Mouse (Mus musculus) heart, embryonic 16.5 days (tissue): Measurements from ENCODE around the gene Rgs10. TPM values are rescaled to one million over a fixed set of nuclear protein-coding genes. Genes with fewer than 3 reads are reported as not detected.
"Not testable (repeated sequence)": the region's sequence is repeated elsewhere in the genome, so short reads cannot be mapped to it uniquely, and the experiment has no call there.

Source experiments
- ATAC-seq: fragments of 200-750 bp; cut with Nextera tagmentation; replicated peaks from 2 replicates; pipeline ENCODE4 v1.8.0; 2017; ENCODE audit warnings: moderate number of reproducible peaks; ENCODE audit not compliant: insufficient read depth, low FRiP score; ENCODE audit errors: extremely low read depth
- H3K27ac ChIP-seq: fragments of 300-500 bp; sonication (generic); 2 replicates; pipeline ENCODE4 v1.5.1; 2014; ENCODE audit warnings: mild to moderate bottlenecking, low read length, control low read depth, moderate library complexity
- H3K27me3 ChIP-seq: fragments of 300-500 bp; sonication (generic); 2 replicates; pipeline ENCODE4 v1.6.1; 2014; ENCODE audit warnings: low read length, mixed read lengths; ENCODE audit not compliant: control insufficient read depth, insufficient read depth
- H3K36me3 ChIP-seq: fragments of 300-500 bp; sonication (generic); 2 replicates; pipeline ENCODE4 v1.6.1; 2014; ENCODE audit not compliant: control insufficient read depth, insufficient read depth
- H3K4me1 ChIP-seq: fragments of 300-500 bp; sonication (generic); 2 replicates; pipeline ENCODE4 v1.6.1; 2014; ENCODE audit warnings: low read length, mixed read lengths; ENCODE audit not compliant: control insufficient read depth, insufficient read depth
- H3K4me2 ChIP-seq: fragments of 300-500 bp; sonication (generic); 2 replicates; pipeline ENCODE4 v1.6.1; 2014; ENCODE audit warnings: low read depth, mild to moderate bottlenecking, control low read depth, low read length
- H3K4me3 ChIP-seq: fragments of 300-500 bp; sonication (generic); 2 replicates; pipeline ENCODE4 v1.5.1; 2014; ENCODE audit warnings: mild to moderate bottlenecking, control low read depth, low read length
- H3K9ac ChIP-seq: fragments of 300-500 bp; sonication (generic); 2 replicates; pipeline ENCODE4 v1.6.1; 2014; ENCODE audit warnings: low read length, control low read depth
- H3K9me3 ChIP-seq: fragments of 300-500 bp; sonication (generic); replicated peaks from 2 replicates; pipeline ENCODE4 v1.6.1; 2016; ENCODE audit warnings: low read length; ENCODE audit not compliant: control insufficient read depth
- WGBS: fragments of 180-500 bp; shearing (Covaris S2); extraction: QIAGEN DNeasy Blood & Tissue Kit; methylation state at CpG from one replicate; pipeline ENCODE4 v1.1.7; 2014; 5-methylcytosine and 5-hydroxymethylcytosine counted together
- polyA plus RNA-seq: library from polyadenylated mRNA; unstranded; fragments of >200 nt; fragmentation: Nextera tagmentation; extraction: Ambion mirVana; gene quantifications from 2 replicates; pipeline ENCODE4 v1.2.1, GENCODE M21; 2015

Gene Rgs10
- polyA plus RNA-seq, 1 experiment from 2014 or later: 11.6 TPM

DNA sequence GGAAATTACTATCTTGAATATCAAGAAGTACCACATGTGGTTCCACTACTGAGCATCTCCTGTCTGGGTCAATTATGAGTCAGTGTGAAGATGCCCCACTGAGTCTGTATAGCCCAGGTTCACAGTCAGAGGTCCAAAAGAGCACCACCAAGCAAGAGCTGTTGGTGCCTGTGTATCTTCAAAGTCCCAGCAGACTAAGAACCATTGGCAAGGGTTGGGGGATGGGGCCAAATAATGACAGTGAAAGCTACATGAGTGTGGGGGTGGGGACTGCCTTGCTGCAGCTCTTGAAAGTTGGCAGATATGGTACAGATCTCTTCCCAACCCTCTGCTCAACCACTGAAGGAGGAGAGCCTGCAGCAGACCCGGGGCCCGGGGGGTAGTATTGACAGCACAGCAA, 72.0 kb downstream of the Rgs10 start:
- Histone ChIP-seq H3K27ac (no peak overlapping the region), H3K36me3 (no peaks in the 10 kb centered on the region)

GRCm38 (mm10) chr7:128345691-128346090, 72.9 kb downstream of the Rgs10 start:
- H3K27ac ChIP-seq: no peak overlapping the region
- 80% methylated on average over 6 of the region's 6 CpGs for WGBS
- H3K9me3 ChIP-seq: no peaks in the 10 kb centered on the region
- no peaks in the 10 kb centered on the region for H3K27me3 ChIP-seq
- no peak overlapping the region for H3K4me3 ChIP-seq
- no peak overlapping the region for H3K9ac ChIP-seq
- H3K36me3 ChIP-seq: no peaks in the 10 kb centered on the region
- H3K4me2 ChIP-seq: no peak overlapping the region
- ATAC-seq: no peak
- 0 out of 2 replicates have a peak, but pooled peaks cover 4% of the 10 kb centered on the region for H3K4me1 ChIP-seq

More for the DNA sequence above, 72.0 kb downstream of the Rgs10 start:
- Histone ChIP-seq H3K4me1 (0 out of 2 replicates have a peak, but pooled peaks cover 4% of the 10 kb centered on the region), H3K9me3 (no peaks in the 10 kb centered on the region), H3K4me3 (no peak overlapping the region), H3K9ac (no peak overlapping the region), H3K27me3 (no peaks in the 10 kb centered on the region), H3K4me2 (no peak overlapping the region)
- 51% methylated on average over 2 of the region's 2 CpGs for WGBS
- ATAC-seq: no peak

GRCm38 (mm10) chr7:128344928-128345653, 73.5 kb downstream of the Rgs10 start:
- no peak overlapping the region for H3K4me3 ChIP-seq
- 0 out of 2 replicates have a peak, but pooled peaks cover 4% of the 10 kb centered on the region for H3K4me1 ChIP-seq
- no peak overlapping the region for H3K4me2 ChIP-seq
- no peaks in the 10 kb centered on the region for H3K9me3 ChIP-seq
- no peaks in the 10 kb centered on the region for H3K27me3 ChIP-seq
- no peak overlapping the region for H3K27ac ChIP-seq
- no peak overlapping the region for H3K9ac ChIP-seq
- WGBS: 43% methylated on average over 6 of the region's 6 CpGs
- no peaks in the 10 kb centered on the region for H3K36me3 ChIP-seq
- ATAC-seq: no peak; the same call in 1 of the 2 replicates

- ATAC-seq: no peak
- H3K4me3 ChIP-seq: no peak overlapping the region
- H3K36me3 ChIP-seq: no peaks in the 10 kb centered on the region
- H3K4me2 ChIP-seq: no peak overlapping the region
- H3K9me3 ChIP-seq: no peaks in the 10 kb centered on the region
- 82% methylated on average over 7 of the region's 7 CpGs for WGBS
- no peak overlapping the region for H3K27ac ChIP-seq
- no peak overlapping the region for H3K9ac ChIP-seq
- 0 out of 2 replicates have a peak, but pooled peaks cover 4% of the 10 kb centered on the region for H3K4me1 ChIP-seq
- no peaks in the 10 kb centered on the region for H3K27me3 ChIP-seq
These were observed 74.1 kb downstream of the Rgs10 start for GRCm38 (mm10) chr7:128344488-128344887.

DNA sequence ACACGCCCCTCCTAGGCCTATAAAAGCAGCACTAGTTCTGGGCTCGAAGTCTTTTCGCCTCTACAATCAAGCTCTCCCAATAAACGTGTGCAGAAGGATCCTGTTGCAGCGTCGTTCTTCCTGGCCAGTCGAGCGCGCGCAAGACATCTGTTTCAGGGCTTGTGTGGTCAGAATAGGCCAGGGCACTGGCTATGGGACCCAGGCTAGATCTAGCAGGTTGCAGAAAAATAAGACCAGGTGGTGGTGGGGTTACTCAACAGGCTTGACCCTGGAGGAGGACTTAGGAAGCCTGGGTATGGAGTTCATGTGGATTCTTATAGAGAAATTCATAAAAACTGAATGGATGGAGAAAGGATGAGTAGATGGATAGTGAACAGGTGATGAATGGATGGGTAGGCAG, 75.9 kb downstream of the Rgs10 start:
- H3K27ac ChIP-seq, H3K4me3 ChIP-seq, H3K27me3 ChIP-seq, H3K9ac ChIP-seq, H3K4me1 ChIP-seq, H3K4me2 ChIP-seq, H3K36me3 ChIP-seq, ATAC-seq, H3K9me3 ChIP-seq: not testable (repeated sequence)
- WGBS: 90% methylated on average over 7 of the region's 10 CpGs

DNA sequence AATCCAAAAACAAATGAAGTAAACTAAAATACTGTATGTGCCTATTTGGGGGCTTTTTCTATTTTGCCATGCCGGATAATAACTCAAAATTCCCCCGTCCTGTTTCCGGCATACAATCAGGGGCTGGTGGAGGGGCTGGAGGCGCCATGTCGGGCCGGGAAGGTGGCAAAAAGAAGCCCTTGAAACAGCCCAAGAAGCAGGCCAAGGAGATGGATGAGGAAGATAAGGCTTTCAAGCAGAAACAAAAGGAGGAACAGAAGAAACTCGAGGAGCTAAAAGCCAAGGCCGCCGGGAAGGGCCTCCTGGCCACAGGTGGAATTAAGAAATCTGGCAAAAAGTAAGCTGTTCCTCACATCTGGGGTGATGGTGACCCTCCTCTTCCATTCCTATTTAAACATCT, 78.2 kb downstream of the Rgs10 start:
- WGBS: 63% methylated on average over 8 of the region's 9 CpGs
- H3K36me3 ChIP-seq, H3K4me3 ChIP-seq, H3K9ac ChIP-seq, H3K9me3 ChIP-seq, H3K27me3 ChIP-seq, ATAC-seq, H3K27ac ChIP-seq, H3K4me2 ChIP-seq, H3K4me1 ChIP-seq: not testable (repeated sequence)

- Histone ChIP-seq H3K27ac (no peak overlapping the region), H3K36me3 (no peaks in the 10 kb centered on the region), H3K4me2 (no peak overlapping the region), H3K9me3 (peaks cover 2% of the 10 kb centered on the region; the same call in 1 of the 2 replicates), H3K9ac (no peak overlapping the region), H3K4me3 (no peak overlapping the region), H3K27me3 (no peaks in the 10 kb centered on the region), H3K4me1 (no peaks in the 10 kb centered on the region)
- no peak for ATAC-seq
- 64% methylated on average over 1 of the region's 1 CpGs for WGBS
These were observed 85.7 kb downstream of the Rgs10 start for GRCm38 (mm10) chr7:128332896-128333295.

DNA sequence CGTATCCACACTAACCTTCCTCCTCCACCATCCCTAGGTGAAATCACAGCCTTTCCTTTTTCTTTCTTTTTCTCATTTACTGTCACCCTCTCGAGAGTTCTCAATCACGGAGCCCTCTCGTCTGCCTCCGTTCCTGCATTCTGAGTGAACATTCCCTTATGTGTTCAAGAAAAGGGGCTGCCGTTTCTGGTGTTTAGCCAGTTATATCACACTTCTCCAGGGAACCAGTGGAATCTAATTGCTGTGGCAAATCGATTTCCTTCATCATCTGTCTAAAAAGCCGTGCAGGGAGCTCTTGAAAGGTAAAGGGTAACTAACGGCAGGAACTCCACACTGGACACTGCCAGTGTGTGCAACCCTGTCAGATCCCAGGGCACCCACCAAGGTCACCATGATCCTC, 87.6 kb downstream of the Rgs10 start:
- Histone ChIP-seq H3K4me3 (no peak overlapping the region), H3K9me3 (no peaks in the 10 kb centered on the region), H3K36me3 (no peaks in the 10 kb centered on the region), H3K4me1 (no peaks in the 10 kb centered on the region), H3K4me2 (no peak overlapping the region), H3K27ac (no peak overlapping the region), H3K9ac (no peak overlapping the region), H3K27me3 (no peaks in the 10 kb centered on the region)
- 55% methylated on average over 9 of the region's 9 CpGs for WGBS
- no peak for ATAC-seq

GRCm38 (mm10) chr7:128324977-128325376, 93.6 kb downstream of the Rgs10 start:
- 0 out of 2 replicates have a peak, but pooled peaks cover 3% of the 10 kb centered on the region for H3K4me1 ChIP-seq
- 64% methylated on average over 1 of the region's 1 CpGs for WGBS
- no peaks in the 10 kb centered on the region for H3K27me3 ChIP-seq
- H3K4me3 ChIP-seq: no peak overlapping the region
- no peaks in the 10 kb centered on the region for H3K36me3 ChIP-seq
- H3K9me3 ChIP-seq: no peaks in the 10 kb centered on the region
- H3K4me2 ChIP-seq: no peak overlapping the region
- no peak overlapping the region for H3K9ac ChIP-seq
- no peak for ATAC-seq
- no peak overlapping the region for H3K27ac ChIP-seq
